Mouse (Mus musculus) hindbrain, embryonic 11.5 days (tissue): ENCODE measurements at regions not wholly inside any gene's neighbourhood (a gene's known extent, or its start where the extent isn't known, plus 50 kb on each side); places are given as distances from the start of the nearest gene placed in this dataset.
"Not testable (repeated sequence)": the region's sequence is repeated elsewhere in the genome, so short reads cannot be mapped to it uniquely, and the experiment has no call there.

Experiments
- ATAC-seq: fragments of 200-750 bp; cut with Nextera tagmentation; 2 replicates; pipeline ENCODE4 v1.8.0; 2017; ENCODE audit warnings: mild to moderate bottlenecking, moderate TSS enrichment, moderate library complexity; ENCODE audit not compliant: low FRiP score
- DNase-seq: peaks from one replicate; pipeline ENCODE4 v3.0.0-alpha.2; 2015; ENCODE audit warnings: low spot score
- H3K27ac ChIP-seq: fragments of 300-500 bp; sonication (generic); 2 replicates; pipeline ENCODE4 v1.5.1; 2014; ENCODE audit warnings: mild to moderate bottlenecking, low read depth, low read length
- H3K27me3 ChIP-seq: fragments of 300-500 bp; sonication (generic); 2 replicates; pipeline ENCODE4 v1.6.1; 2014; ENCODE audit warnings: mild to moderate bottlenecking, low read length, moderate library complexity, mixed read lengths; ENCODE audit not compliant: control insufficient read depth, insufficient read depth
- H3K36me3 ChIP-seq: fragments of 300-500 bp; sonication (generic); 2 replicates; pipeline ENCODE4 v1.6.1; 2014; ENCODE audit warnings: mild to moderate bottlenecking, low read length, moderate library complexity, mixed read lengths; ENCODE audit not compliant: control insufficient read depth, insufficient read depth
- H3K4me1 ChIP-seq: fragments of 300-500 bp; sonication (generic); replicated peaks from 2 replicates; pipeline ENCODE4 v1.6.1; 2014; ENCODE audit warnings: low read length, mixed read lengths; ENCODE audit not compliant: control insufficient read depth, insufficient read depth
- H3K4me2 ChIP-seq: fragments of 300-500 bp; sonication (generic); replicated peaks from 2 replicates; pipeline ENCODE4 v1.6.1; 2014; ENCODE audit warnings: mild to moderate bottlenecking, low read depth, low read length
- H3K4me3 ChIP-seq: fragments of 300-500 bp; sonication (generic); 2 replicates; pipeline ENCODE4 v1.5.1; 2014; ENCODE audit warnings: low read depth, low read length
- H3K9ac ChIP-seq: fragments of 300-500 bp; sonication (generic); 2 replicates; pipeline ENCODE4 v1.6.1; 2014; ENCODE audit warnings: low read depth, low read length
- H3K9me3 ChIP-seq: fragments of 300-500 bp; sonication (generic); 2 replicates; pipeline ENCODE4 v1.6.1; 2016; ENCODE audit warnings: low read length; ENCODE audit not compliant: control insufficient read depth
- WGBS: fragments of 180-500 bp; shearing (Covaris S2); extraction: QIAGEN DNeasy Blood & Tissue Kit; methylation state at CpG from one replicate; pipeline ENCODE4 v1.1.7; 2014; 5-methylcytosine and 5-hydroxymethylcytosine counted together

- no peak for ATAC-seq
- no peaks in the 10 kb centered on the region for H3K27me3 ChIP-seq
- no peak overlapping the region for H3K27ac ChIP-seq
- H3K36me3 ChIP-seq: no peaks in the 10 kb centered on the region
- 65% methylated on average over 6 of the region's 6 CpGs for WGBS
- H3K4me1 ChIP-seq: no peaks in the 10 kb centered on the region
- no peak overlapping the region for H3K9ac ChIP-seq
- H3K4me3 ChIP-seq: no peak overlapping the region
- no peaks in the 10 kb centered on the region for H3K9me3 ChIP-seq
- H3K4me2 ChIP-seq: no peak overlapping the region
- DNase-seq: no peak
Observed at GRCm38 (mm10) chr2:84066785-84067526, 76.6 kb downstream of the Gm13691 start.

- 91% methylated on average over 4 of the region's 4 CpGs for WGBS
- H3K27ac ChIP-seq: no peak overlapping the region
- no peak overlapping the region for H3K4me2 ChIP-seq
- no peaks in the 10 kb centered on the region for H3K9me3 ChIP-seq
- no peak overlapping the region for H3K4me3 ChIP-seq
- H3K4me1 ChIP-seq: no peaks in the 10 kb centered on the region
- no peak overlapping the region for H3K9ac ChIP-seq
- ATAC-seq (no peak), DNase-seq (no peak)
- H3K27me3 ChIP-seq: no peaks in the 10 kb centered on the region
- no peaks in the 10 kb centered on the region for H3K36me3 ChIP-seq
Observed at GRCm38 (mm10) chr2:84068617-84069016, 78.3 kb downstream of the Gm13691 start.

- DNase-seq, H3K4me2 ChIP-seq, H3K4me1 ChIP-seq, H3K4me3 ChIP-seq, H3K27ac ChIP-seq, H3K9me3 ChIP-seq, H3K9ac ChIP-seq, H3K36me3 ChIP-seq, ATAC-seq, H3K27me3 ChIP-seq: not testable (repeated sequence)
- 77% methylated on average over 1 of the region's 1 CpGs for WGBS
Observed at GRCm38 (mm10) chr2:84069411-84069810, 79.1 kb downstream of the Gm13691 start.

GRCm38 (mm10) chr2:84072881-84073583 is 82.7 kb downstream of the Gm13691 start:
- Histone ChIP-seq H3K27ac (no peak overlapping the region), H3K4me2 (no peak overlapping the region), H3K4me3 (no peak overlapping the region), H3K9me3 (no peaks in the 10 kb centered on the region), H3K9ac (no peak overlapping the region), H3K27me3 (no peaks in the 10 kb centered on the region), H3K36me3 (no peaks in the 10 kb centered on the region), H3K4me1 (no peaks in the 10 kb centered on the region)
- no peak for DNase-seq
- ATAC-seq: no peak
- 77% methylated on average over 8 of the region's 8 CpGs for WGBS

GRCm38 (mm10) chr2:84075944-84076343 is 85.6 kb downstream of the Gm13691 start:
- H3K4me3 ChIP-seq: no peak overlapping the region
- no peaks in the 10 kb centered on the region for H3K4me1 ChIP-seq
- H3K27me3 ChIP-seq: no peaks in the 10 kb centered on the region
- ATAC-seq (no peak), DNase-seq (no peak)
- WGBS: 85% methylated on average over 3 of the region's 3 CpGs
- no peaks in the 10 kb centered on the region for H3K9me3 ChIP-seq
- no peak overlapping the region for H3K9ac ChIP-seq
- H3K4me2 ChIP-seq: no peak overlapping the region
- H3K36me3 ChIP-seq: no peaks in the 10 kb centered on the region
- H3K27ac ChIP-seq: no peak overlapping the region

- no peak overlapping the region for H3K4me2 ChIP-seq
- no peak overlapping the region for H3K4me3 ChIP-seq
- no peaks in the 10 kb centered on the region for H3K36me3 ChIP-seq
- 87% methylated on average over 8 of the region's 8 CpGs for WGBS
- no peak overlapping the region for H3K27ac ChIP-seq
- no peaks in the 10 kb centered on the region for H3K4me1 ChIP-seq
- no peak overlapping the region for H3K9ac ChIP-seq
- no peak for DNase-seq
- H3K27me3 ChIP-seq: no peaks in the 10 kb centered on the region
- H3K9me3 ChIP-seq: no peaks in the 10 kb centered on the region
- no peak for ATAC-seq
Observed at GRCm38 (mm10) chr2:84079284-84079683, 88.9 kb downstream of the Gm13691 start.

GRCm38 (mm10) chr2:84080228-84080627 is 89.9 kb downstream of the Gm13691 start:
- ATAC-seq (no peak), DNase-seq (no peak)
- no peak overlapping the region for H3K4me3 ChIP-seq
- H3K4me2 ChIP-seq: no peak overlapping the region
- H3K27ac ChIP-seq: no peak overlapping the region
- H3K9me3 ChIP-seq: no peaks in the 10 kb centered on the region
- no peaks in the 10 kb centered on the region for H3K36me3 ChIP-seq
- H3K27me3 ChIP-seq: no peaks in the 10 kb centered on the region
- H3K9ac ChIP-seq: no peak overlapping the region
- no peaks in the 10 kb centered on the region for H3K4me1 ChIP-seq
- 86% methylated on average over 3 of the region's 3 CpGs for WGBS

GRCm38 (mm10) chr2:84094751-84095150 is 104.4 kb downstream of the Gm13691 start:
- no peak overlapping the region for H3K4me2 ChIP-seq
- H3K4me3 ChIP-seq: no peak overlapping the region
- no peaks in the 10 kb centered on the region for H3K27me3 ChIP-seq
- 92% methylated on average over 1 of the region's 1 CpGs for WGBS
- no peak overlapping the region for H3K9ac ChIP-seq
- no peak overlapping the region for H3K27ac ChIP-seq
- DNase-seq (no peak), ATAC-seq (no peak)
- H3K36me3 ChIP-seq: no peaks in the 10 kb centered on the region
- H3K9me3 ChIP-seq: no peaks in the 10 kb centered on the region
- no peaks in the 10 kb centered on the region for H3K4me1 ChIP-seq

- ATAC-seq (no peak), DNase-seq (no peak)
Observed at GRCm38 (mm10) chr2:84098746-84099145, 108.4 kb downstream of the Gm13691 start.

More at GRCm38 (mm10) chr2:84098746-84099145, 108.4 kb downstream of the Gm13691 start:
- Histone ChIP-seq H3K4me2 (no peak overlapping the region), H3K4me3 (no peak overlapping the region), H3K9ac (no peak overlapping the region), H3K9me3 (no peaks in the 10 kb centered on the region), H3K4me1 (no peaks in the 10 kb centered on the region), H3K36me3 (no peaks in the 10 kb centered on the region), H3K27ac (no peak overlapping the region), H3K27me3 (no peaks in the 10 kb centered on the region)
- 85% methylated on average over 4 of the region's 4 CpGs for whole genome bisulfite sequencing
